Mouse (Mus musculus) MEL (cell line): ENCODE measurements around the gene Nepro. TPM values are rescaled to one million over a fixed set of nuclear protein-coding genes. Genes with fewer than 3 reads are reported as not detected.

ENCODE experiments used
- DNase-seq: peaks from one replicate; pipeline ENCODE4 v3.0.0; 2011; ENCODE audit warnings: low read depth, low spot score
- H3K27ac ChIP-seq: 2 replicates; pipeline ENCODE4 v1.5.1; 2012; ENCODE audit warnings: low read depth, mild to moderate bottlenecking, control low read depth, low read length, moderate library complexity; ENCODE audit not compliant: control insufficient read depth
- H3K27me3 ChIP-seq, 2 experiments: fragments of 150-350 bp in 1 of 2; sonication (generic) in 1 of 2; 2 replicates each; pipeline ENCODE4 v1.6.1; 2012; ENCODE audit warnings: low read length in 2 of 2, mild to moderate bottlenecking in 2 of 2, improper control_type of control experiment in 1 of 2, moderate library complexity in 1 of 2; ENCODE audit not compliant: insufficient read depth in 2 of 2, control insufficient read depth in 1 of 2
- H3K36me3 ChIP-seq, 2 experiments: 2 replicates each; pipeline ENCODE4 v1.6.1; 2012 to 2014; ENCODE audit warnings: low read length in 2 of 2, improper control_type of control experiment in 1 of 2, inconsistent platforms in 1 of 2, mild to moderate bottlenecking in 1 of 2; ENCODE audit not compliant: insufficient read depth in 2 of 2, control insufficient read depth in 1 of 2
- H3K4me1 ChIP-seq, 2 experiments: fragments of 150-350 bp in 1 of 2; sonication (generic) in 1 of 2; 2 replicates each; pipeline ENCODE4 v1.6.1; 2012; ENCODE audit warnings: low read length in 2 of 2, improper control_type of control experiment in 1 of 2, mild to moderate bottlenecking in 1 of 2; ENCODE audit not compliant: insufficient read depth in 2 of 2, control insufficient read depth in 1 of 2
- H3K4me3 ChIP-seq, 2 experiments: fragments of 150-350 bp in 1 of 2; sonication (generic) in 1 of 2; 2 replicates each; pipeline ENCODE4 v1.5.1; 2012; ENCODE audit warnings: low read depth in 2 of 2, low read length in 2 of 2, mild to moderate bottlenecking in 2 of 2, moderate library complexity in 2 of 2, control low read depth in 1 of 2, improper control_type of control experiment in 1 of 2; ENCODE audit not compliant: control insufficient read depth in 1 of 2, insufficient read depth in 1 of 2
- H3K79me2 ChIP-seq: 2 replicates; pipeline ENCODE4 v1.6.1; 2012; ENCODE audit warnings: mild to moderate bottlenecking, low read length, moderate library complexity; ENCODE audit not compliant: control insufficient read depth, poor library complexity, insufficient read depth
- H3K9ac ChIP-seq: 2 replicates; pipeline ENCODE4 v1.6.1; 2012; ENCODE audit warnings: low read depth, mild to moderate bottlenecking, control low read depth, low read length, moderate library complexity; ENCODE audit not compliant: control insufficient read depth, poor library complexity, severe bottlenecking
- H3K9me3 ChIP-seq: fragments of 150-350 bp; sonication (generic); replicated peaks from 2 replicates; pipeline ENCODE4 v1.6.1; 2012; ENCODE audit warnings: mild to moderate bottlenecking, low read length, improper control_type of control experiment, moderate library complexity; ENCODE audit not compliant: insufficient read depth
- BHLHE40 ChIP-seq: IDR thresholded peaks from 2 replicates; pipeline ENCODE4 v1.6.1; 2012; ENCODE audit warnings: low read depth, mild to moderate bottlenecking, inconsistent platforms, low read length, improper control_type of control experiment, borderline replicate concordance
- ELF1 ChIP-seq: IDR thresholded peaks from 2 replicates; pipeline ENCODE4 v1.6.1; 2014; ENCODE audit warnings: low read depth, mild to moderate bottlenecking, inconsistent platforms, low read length, improper control_type of control experiment, moderate library complexity
- EP300 ChIP-seq, 2 experiments: IDR thresholded peaks; 2 replicates each; pipeline ENCODE4 v1.6.1; 2011; ENCODE audit warnings: improper control_type of control experiment in 2 of 2, low read length in 2 of 2, low read depth in 1 of 2, mild to moderate bottlenecking in 1 of 2
- GABPA ChIP-seq: IDR thresholded peaks from 2 replicates; pipeline ENCODE4 v1.6.1; 2012; ENCODE audit warnings: low read depth, mild to moderate bottlenecking, inconsistent platforms, low read length, improper control_type of control experiment, moderate library complexity
- GATA1 ChIP-seq: IDR thresholded peaks from 2 replicates; pipeline ENCODE4 v1.6.1; 2011; ENCODE audit warnings: low read depth, low read length, improper control_type of control experiment
- KAT2A ChIP-seq: conservative IDR thresholded peaks from 2 replicates; pipeline ENCODE4 v1.6.1; 2012; ENCODE audit warnings: low read depth, low read length, improper control_type of control experiment, inconsistent platforms
- MAFK ChIP-seq: IDR thresholded peaks from 2 replicates; pipeline ENCODE4 v1.6.1; 2011; ENCODE audit warnings: low read depth, mild to moderate bottlenecking, low read length, improper control_type of control experiment, borderline replicate concordance
- MAX ChIP-seq: IDR thresholded peaks from 2 replicates; pipeline ENCODE4 v1.6.1; 2011; ENCODE audit warnings: low read length, improper control_type of control experiment
- MAZ ChIP-seq: IDR thresholded peaks from 2 replicates; pipeline ENCODE4 v1.6.1; 2012; ENCODE audit warnings: low read depth, mild to moderate bottlenecking, inconsistent platforms, low read length, improper control_type of control experiment
- MYB ChIP-seq: IDR thresholded peaks from 2 replicates; pipeline ENCODE4 v1.6.1; 2011; ENCODE audit warnings: mild to moderate bottlenecking, low read depth, low read length, improper control_type of control experiment
- NRF1 ChIP-seq: IDR thresholded peaks from 2 replicates; pipeline ENCODE4 v1.6.1; 2014; ENCODE audit warnings: low read depth, mild to moderate bottlenecking, inconsistent platforms, low read length, improper control_type of control experiment, moderate library complexity; ENCODE audit not compliant: poor library complexity, insufficient read depth, severe bottlenecking
- POLR2AphosphoS5 ChIP-seq: IDR thresholded peaks from 2 replicates; pipeline ENCODE4 v1.6.1; 2012; ENCODE audit warnings: low read depth, borderline replicate concordance, mild to moderate bottlenecking, inconsistent platforms, low read length, moderate library complexity, mixed read lengths
- SIN3A ChIP-seq: IDR thresholded peaks from 2 replicates; pipeline ENCODE4 v1.6.1; 2012; ENCODE audit warnings: low read length, improper control_type of control experiment, inconsistent platforms
- TAL1 ChIP-seq: IDR thresholded peaks from 2 replicates; pipeline ENCODE4 v1.6.1; 2012; ENCODE audit warnings: mild to moderate bottlenecking, inconsistent platforms, low read length, moderate library complexity, mixed read lengths
- UBTF ChIP-seq: IDR thresholded peaks from 2 replicates; pipeline ENCODE4 v1.6.1; 2012; ENCODE audit warnings: low read depth, mild to moderate bottlenecking, inconsistent platforms, low read length, improper control_type of control experiment, moderate library complexity, borderline replicate concordance; ENCODE audit not compliant: insufficient read depth
- USF1 ChIP-seq: IDR thresholded peaks from 2 replicates; pipeline ENCODE4 v1.6.1; 2014; ENCODE audit warnings: low read depth, mild to moderate bottlenecking, inconsistent platforms, low read length, improper control_type of control experiment, moderate library complexity
- USF2 ChIP-seq, 2 experiments: IDR thresholded peaks; 2 replicates each; pipeline ENCODE4 v1.6.1; 2011 to 2012; ENCODE audit warnings: improper control_type of control experiment in 2 of 2, low read length in 2 of 2, borderline replicate concordance in 1 of 2, inconsistent platforms in 1 of 2, low read depth in 1 of 2, mild to moderate bottlenecking in 1 of 2; ENCODE audit not compliant: insufficient read depth in 1 of 2
- ZC3H11A ChIP-seq: IDR thresholded peaks from 2 replicates; pipeline ENCODE4 v1.6.1; 2012; ENCODE audit warnings: low read depth, mild to moderate bottlenecking, inconsistent platforms, low read length, improper control_type of control experiment
- ZKSCAN1 ChIP-seq: IDR thresholded peaks from 2 replicates; pipeline ENCODE4 v1.6.1; 2012; ENCODE audit warnings: low read depth, mild to moderate bottlenecking, inconsistent platforms, low read length, improper control_type of control experiment, moderate library complexity
- polyA plus RNA-seq, 2 experiments: library from polyadenylated mRNA; stranded (reverse) in 1 of 2; unstranded in 1 of 2; fragments of >175 nt in 1 of 2; fragments of >200 nt in 1 of 2; gene quantifications; 2 replicates each; pipeline versions ENCODE4 v1.2.1 to v1.2.4; 2012; ENCODE audit warnings: low replicate concordance in 2 of 2, low read depth in 1 of 2; ENCODE audit not compliant: insufficient read length in 2 of 2, insufficient read depth in 1 of 2, missing spikeins in 1 of 2
- total RNA-seq: library from RNA; depleted of rRNA; stranded (reverse); fragments of 300-350 nt; gene quantifications from 2 replicates; pipeline ENCODE4 v1.2.3, GENCODE M21; 2012

The Nepro gene
- total and polyA plus RNA-seq, 3 experiments = 8.8 to 20.8 TPM; not detected in 1

GRCm38 (mm10) chr16:44778538-44779147, 54.5 kb downstream of the Nepro start (continued):
- 0 out of 2 replicates have a peak, but pooled peaks have one; percentile 64 for TF ChIP-seq BHLHE40
- no peak for TF ChIP-seq ZC3H11A
- no peak for TF ChIP-seq MYB
- TF ChIP-seq NRF1 = no peak
- TF ChIP-seq MAZ = no peak
- TF ChIP-seq USF1 = peak; percentile 57
- TF ChIP-seq TAL1 = peak; percentile 61
- peak; percentile 45 for TF ChIP-seq SIN3A
- TF ChIP-seq UBTF = no peak
- TF ChIP-seq USF2 (IDR thresholded peaks at IDR 0.05; ENCODE audit: borderline replicate concordance in 1 of 2, insufficient read depth in 1 of 2, low read depth in 1 of 2, low read length in 2 of 2) = no peak
- no peak for TF ChIP-seq KAT2A
- TF ChIP-seq POLR2AphosphoS5 = no peak
- TF ChIP-seq GABPA = no peak
- TF ChIP-seq GATA1 = peak; percentile 59
- TF ChIP-seq ZKSCAN1 = no peak

DNA sequence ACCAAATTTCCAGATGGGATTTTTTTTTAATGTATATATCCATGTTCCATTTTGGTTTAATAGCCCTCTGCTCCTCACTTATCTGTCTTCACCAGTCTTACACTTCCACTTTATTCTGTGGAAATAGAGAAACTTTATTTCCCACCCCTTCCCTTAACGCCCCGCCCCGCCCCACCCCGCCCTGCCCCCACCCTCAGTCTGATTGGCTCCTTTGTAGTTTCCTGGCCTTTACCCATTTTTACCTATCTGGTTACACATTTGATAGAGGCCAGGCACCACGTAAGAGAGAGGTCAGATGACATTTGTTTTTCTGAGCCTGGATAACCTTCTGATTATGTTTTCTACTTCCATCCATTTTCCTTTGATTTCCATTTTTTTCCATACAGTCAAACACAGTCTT, 55.4 kb downstream of the Nepro start:
- no peaks in the 10 kb centered on the region for H3K27me3 ChIP-seq
- no peaks in the 10 kb centered on the region for H3K79me2 ChIP-seq
- peak overlapping the region; percentile 47 to 52; a peak in 3 of 4 replicates for H3K4me3 ChIP-seq
- no peaks in the 10 kb centered on the region for H3K9me3 ChIP-seq
- DNase-seq = peak; percentile 36
- peaks cover 0 to 3% of the 10 kb centered on the region in 2 experiments; a peak in 1 of 4 replicates for H3K4me1 ChIP-seq
- peak overlapping the region; percentile 63 for H3K9ac ChIP-seq
- no peak for TF ChIP-seq ELF1
- TF ChIP-seq MYB = no peak
- TF ChIP-seq EP300 (IDR thresholded peaks at IDR 0.05; ENCODE audit: low read depth in 1 of 2, low read length in 2 of 2) = no peak
- no peak for TF ChIP-seq MAX
- TF ChIP-seq GATA1 = no peak
- no peak for TF ChIP-seq KAT2A
- no peak for TF ChIP-seq SIN3A
- no peak for TF ChIP-seq MAFK
- H3K27ac ChIP-seq = peak overlapping the region; percentile 85
- H3K36me3 ChIP-seq = peaks cover 0 to 18% of the 10 kb centered on the region in 2 experiments; a peak in 2 of 4 replicates
